Mouse (Mus musculus) naive thymus-derived CD4-positive, alpha-beta T cell, adult 2 months (primary cell): ENCODE measurements around the gene Defb15.
A peak's percentile ranks its signal among the peaks of the same experiment; 100 is the strongest.
"Not testable (repeated sequence)": the region's sequence is repeated elsewhere in the genome, so short reads cannot be mapped to it uniquely, and the experiment has no call there.

Experiments
- DNase-seq: peaks from one replicate; pipeline ENCODE4 v3.0.0-alpha.2; 2011; ENCODE audit warnings: low read depth

Gene Defb15

DNA sequence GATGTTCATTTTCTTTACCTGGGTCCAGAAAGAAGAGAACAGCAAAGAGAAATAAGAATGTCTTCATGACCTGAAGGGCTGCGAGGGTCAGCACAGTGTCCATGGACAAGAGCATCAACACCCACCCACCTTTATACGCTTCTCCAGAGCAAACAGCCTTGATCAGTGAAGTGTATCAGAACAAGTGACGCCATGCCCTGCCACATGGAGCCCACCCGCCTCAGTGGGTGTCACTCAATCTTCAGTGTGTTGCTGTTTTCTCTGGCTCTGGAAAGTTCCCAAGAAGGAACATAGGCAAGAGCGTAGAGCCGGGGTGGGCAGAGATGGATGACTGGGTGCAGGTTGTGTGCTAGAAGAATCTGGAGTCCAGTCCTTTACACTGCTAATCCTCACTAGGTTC lies at the start of gene Defb15:
Defb15 (minus strand) TSS at position 101 of the 400 bp plus-strand sequence.
- DNase-seq: no peak

DNA sequence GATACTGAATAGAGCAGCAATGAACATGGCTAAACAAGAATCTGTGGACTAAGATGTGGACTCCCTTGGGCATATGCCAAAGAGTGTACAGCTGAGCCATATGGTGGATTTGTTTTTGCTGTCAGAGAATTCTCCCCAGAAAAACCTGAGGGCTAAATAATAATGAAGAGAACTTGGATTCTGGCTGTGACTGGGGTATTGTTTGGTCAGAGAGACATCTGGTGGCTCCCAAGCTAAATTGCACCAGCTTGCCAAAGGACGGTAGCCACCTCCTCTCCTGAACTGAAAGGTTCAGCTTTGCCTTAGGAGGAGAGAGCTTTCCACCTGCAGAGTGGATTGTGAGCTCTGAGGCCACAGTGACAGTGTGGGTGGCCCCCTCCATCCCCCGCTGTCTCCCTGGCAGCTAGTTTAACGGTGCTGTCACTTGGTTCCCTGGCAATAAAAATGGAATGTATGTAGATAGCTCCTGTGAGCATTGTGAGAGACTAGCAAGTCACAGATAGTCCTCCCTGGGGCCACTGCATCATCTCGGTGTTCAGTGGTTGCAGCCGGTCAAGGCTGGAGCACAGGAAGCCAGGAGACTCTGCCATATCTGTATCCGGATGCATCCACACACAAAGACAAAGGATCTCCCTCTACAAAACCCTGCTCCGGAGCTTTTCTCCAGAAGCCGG lies 49.3 kb upstream of the Defb15 start:
- no peak for DNase-seq

DNA sequence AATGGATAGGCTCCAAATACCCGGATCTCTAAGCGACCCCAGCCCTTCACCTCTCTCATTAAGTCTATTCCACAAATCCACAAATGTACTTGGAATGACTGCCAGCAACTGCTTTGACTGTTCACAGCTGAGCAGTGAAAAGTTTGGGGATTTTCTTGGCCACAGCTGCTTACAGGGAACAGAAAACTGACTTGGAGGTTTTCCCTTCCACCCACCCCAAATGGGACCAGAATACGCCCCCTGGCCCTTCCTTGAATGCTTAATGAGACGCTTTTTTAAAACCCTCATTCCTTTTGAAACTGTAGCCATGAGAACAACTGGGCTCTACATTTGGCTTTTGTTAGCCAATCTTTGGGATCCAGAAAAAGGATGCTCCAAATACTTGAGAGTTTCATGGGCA lies 45.7 kb upstream of the Defb15 start:
- no peak for DNase-seq

DNA sequence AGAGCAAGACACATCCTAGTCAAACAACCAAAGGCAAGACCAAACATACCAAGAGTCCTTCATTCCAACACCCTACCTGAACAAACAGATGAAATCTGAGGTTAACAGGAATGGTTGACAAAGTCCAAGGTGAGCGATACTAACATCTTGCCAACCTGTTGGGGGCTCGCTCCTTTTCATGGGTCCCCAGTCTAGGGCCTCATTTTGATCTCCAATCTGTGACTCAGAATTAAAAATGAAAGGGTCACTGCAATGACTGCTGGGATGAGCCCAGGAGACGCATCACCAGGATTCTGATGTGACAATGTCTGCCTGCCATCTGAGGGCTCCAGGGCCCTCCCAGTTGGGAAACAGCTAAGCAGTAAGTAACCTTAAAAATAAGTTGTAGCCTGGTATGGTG lies 37.0 kb upstream of the Defb15 start, which contains the start of gene Ccdc70:
Ccdc70 (plus strand) TSS at position 301 of the 400 bp plus-strand sequence.
- no peak for DNase-seq

DNA sequence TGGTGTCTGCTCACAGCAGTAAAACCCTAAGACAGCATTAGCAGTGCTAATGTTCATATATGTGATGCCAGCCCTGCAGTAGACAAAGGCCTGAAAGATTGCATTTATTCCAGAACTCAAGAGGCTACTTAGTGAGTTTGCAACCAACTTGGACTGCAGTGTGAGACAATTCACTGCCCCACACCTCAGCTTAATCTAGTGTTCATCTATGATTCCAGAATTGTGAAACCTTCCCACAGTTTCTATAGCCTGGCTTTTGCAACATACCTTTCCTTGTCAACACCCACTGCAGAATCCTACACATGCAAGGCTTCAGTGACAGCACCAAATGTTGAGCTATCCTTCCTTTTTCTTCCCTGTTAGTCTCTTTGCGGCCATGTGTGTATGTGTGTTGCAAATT lies 34.1 kb upstream of the Defb15 start:
- no peak for DNase-seq

DNA sequence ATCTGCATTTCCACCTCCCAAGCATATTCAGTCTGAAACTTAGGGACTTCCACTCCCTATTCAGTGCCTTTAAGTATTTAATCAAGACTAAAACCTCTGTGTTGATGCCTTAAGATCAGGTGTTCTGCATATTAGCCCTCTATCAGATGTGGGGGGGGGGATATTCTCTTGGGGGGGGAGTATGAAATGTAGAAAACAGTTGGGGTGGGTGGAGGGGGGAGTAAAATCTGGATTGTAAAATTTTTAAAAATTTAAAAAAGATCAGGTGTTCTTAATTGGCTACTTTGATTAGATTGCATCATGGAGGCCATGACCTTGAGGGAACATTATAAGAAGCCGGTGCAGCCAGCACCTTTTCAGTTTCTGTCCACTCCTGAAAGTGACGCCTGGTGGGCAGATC lies 25.9 kb upstream of the Defb15 start, which contains the start of gene Fam90a1a:
Fam90a1a (plus strand) TSS at position 301 of the 400 bp plus-strand sequence.
- DNase-seq: no peak

DNA sequence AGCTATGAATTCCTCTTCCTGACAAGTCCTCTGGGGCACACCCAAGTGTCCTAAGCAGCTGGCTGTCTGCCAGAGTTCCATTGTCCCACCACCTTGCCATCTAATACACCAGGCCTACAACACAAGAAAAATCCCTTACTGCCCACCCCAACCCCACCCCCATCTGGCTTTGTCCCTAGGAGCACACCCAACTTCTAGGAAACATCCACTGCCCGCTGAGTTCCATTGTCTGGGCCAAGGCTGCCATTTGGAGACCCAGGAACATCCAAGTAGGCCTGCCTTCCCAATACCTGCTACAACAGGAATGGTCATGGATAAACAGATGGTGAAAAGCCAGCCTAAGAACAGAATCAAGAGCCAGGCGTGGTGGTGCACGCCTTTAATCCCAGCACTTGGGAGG lies 23.8 kb upstream of the Defb15 start:
- DNase-seq: no peak

DNA sequence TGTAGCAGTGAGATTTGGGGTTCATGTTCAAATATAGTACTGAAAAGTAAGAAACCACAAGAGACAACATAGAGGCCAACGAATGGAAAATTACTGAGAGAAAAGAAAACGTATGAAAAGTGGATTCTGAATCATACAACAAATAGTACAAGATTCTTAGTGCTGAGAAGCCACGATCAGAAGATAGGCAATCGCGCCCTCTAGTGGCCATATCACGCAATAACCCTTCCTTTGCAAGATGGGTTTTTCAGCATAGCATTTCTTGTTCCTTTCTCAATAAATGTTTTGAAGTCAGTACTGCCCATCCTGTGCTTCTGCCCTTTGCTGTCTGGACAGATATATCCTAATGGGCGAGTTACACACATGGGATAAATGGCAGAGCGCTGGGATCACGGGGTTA lies 22.8 kb upstream of the Defb15 start:
- DNase-seq: peak; percentile 5

DNA sequence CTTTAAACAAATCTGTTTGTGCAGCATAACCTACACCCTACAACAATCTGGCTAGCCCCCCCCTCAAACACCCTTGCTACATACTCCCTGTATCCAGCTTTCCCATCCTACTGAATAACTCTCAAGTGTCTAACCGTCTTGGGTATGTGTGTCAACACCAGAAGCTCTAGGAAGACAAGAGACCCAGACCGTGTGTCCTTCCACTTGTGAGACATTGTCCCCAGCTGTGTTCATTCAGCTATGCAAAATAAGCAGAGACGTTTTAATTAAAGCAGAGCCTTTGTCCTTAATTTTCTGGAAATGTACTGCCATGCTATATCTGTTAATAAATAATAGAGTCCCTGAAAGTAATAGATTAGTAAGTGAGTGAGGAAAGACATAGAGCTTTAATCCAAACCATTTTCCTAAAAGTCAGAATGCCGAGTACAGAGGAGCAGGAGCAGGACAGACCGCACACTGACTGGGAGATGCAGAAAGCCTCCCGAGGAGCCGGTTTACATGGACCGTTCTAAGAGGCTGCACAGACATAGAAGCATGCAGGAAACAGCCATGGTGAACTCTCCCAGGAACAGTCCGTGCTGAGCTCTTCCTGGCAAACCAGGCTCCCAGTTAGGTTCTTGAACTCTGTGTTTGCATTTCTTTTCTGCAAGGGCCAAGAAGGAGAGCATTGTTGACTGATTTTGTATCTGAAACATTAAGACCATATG lies 15.0 kb upstream of the Defb15 start:
- DNase-seq: no peak

DNA sequence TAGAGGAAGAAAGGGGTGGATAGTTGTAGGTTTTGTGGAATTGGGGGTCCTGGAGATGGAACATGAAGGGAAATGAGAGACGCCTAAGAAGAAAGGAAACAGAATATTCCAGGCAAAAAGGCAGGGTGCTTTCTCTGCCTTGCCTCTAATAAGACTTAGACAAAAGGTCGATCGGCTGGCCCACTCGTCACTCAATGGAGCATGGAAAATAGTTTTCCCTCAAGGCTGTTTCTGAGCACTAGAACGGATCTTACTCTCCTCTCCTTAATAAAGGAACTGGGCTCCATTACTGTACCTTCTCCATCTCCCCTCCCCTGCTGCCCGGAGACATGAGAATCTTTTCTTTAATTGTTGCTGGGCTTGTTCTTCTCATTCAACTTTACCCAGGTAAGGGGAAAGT lies 14.0 kb upstream of the Defb15 start, which contains the start of gene Defb13:
Defb13 (plus strand) TSS at position 301 of the 400 bp plus-strand sequence.
- DNase-seq: no peak

DNA sequence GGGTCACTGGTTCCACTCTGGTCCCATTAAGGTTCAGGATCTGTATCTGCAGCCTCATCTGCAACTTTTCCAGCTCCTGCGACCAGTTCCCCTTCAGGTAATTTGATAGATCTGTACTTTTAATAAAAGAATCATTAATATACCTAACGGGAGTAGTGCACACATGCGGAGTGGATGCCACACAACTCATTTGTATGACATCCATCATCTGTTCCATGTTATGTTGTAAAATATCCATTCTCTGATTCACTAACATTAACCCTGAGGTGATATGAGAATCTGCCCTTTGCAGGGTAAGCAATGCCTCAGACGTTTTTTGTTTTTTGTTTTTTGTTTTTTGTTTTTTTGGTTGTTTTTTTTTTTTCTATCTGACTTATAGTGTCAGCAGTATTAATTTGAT lies 5.5 kb upstream of the Defb15 start, which contains the start of gene Defb35:
Defb35 (plus strand) TSS at position 301 of the 400 bp plus-strand sequence.
- DNase-seq: not testable (repeated sequence)

DNA sequence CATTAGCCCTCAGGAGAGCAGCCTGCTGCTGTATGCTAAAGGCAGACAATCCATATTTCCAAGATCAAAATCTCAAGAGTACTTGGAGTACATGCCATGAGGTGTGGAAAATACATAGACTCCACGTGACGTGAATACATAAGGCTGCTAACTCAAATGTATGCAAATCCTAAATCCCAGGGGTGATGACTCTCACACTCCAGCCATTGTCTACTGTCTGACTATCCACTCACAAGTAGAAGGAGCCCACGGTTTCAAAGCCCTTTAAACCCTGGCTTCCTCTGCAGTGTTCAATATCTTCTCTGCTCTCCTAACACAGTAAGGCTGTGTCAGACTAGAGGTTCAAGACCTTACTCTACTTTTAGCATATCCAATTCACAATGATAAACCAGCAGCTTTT lies 1.8 kb downstream of the Defb15 start:
- DNase-seq: not testable (repeated sequence)

DNA sequence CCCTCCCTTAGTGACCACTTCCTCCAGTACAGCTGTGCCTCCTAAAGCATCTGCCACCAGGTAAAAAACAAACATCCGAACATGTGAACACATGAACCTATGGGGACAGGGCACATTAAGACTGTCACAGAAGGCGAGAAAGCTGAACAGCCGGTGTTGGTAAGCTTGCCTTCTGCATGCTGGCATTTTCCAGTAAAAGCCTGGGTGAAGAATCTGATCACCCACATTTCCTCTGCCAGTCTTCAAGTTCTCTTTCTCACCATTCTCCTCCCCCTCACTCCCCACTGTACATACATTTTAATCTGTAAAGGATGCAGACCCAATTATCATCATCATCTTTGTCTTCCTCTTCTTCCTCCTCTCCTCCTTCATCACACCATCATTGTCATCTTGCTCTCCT lies 16.9 kb downstream of the Defb15 start:
- no peak for DNase-seq

DNA sequence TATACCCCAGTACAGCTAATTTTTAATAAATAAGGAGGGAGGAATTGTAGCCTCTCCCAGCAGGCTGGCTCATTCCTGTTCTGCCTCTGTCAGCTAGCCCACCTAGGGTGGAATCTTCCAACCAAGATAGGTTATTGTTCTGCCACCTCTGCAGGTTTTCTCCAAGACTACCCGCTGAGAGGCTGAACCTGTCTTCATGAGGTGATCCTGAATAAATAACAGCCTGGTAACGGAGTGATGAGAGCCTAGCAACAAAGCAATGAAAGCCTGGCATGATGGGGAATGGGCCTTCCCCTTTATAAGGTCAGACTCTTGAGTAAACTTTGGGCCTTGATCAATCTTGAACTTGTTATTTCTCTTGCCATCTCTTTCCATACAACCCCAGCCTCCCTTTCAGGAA lies 20.0 kb downstream of the Defb15 start:
- no peak for DNase-seq

DNA sequence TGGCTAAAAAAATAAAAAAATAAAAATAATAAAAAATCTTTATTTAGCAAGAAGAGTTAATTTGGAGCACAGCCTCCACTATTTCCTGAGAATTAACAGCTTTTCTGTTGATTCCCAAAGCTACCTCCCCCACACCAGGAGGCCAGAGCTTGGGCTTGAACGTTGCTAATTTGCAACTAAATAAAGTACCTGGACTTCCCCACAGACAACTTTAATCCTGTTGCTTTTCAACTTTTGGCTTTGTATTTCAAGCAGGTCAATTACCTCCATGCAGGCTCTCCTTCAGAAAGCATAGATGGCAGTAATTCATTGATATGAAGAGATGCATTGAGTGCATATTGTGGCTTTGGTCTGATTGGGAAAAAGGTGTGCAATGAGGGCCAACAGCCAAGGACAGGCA lies 20.6 kb downstream of the Defb15 start:
- DNase-seq: no peak

DNA sequence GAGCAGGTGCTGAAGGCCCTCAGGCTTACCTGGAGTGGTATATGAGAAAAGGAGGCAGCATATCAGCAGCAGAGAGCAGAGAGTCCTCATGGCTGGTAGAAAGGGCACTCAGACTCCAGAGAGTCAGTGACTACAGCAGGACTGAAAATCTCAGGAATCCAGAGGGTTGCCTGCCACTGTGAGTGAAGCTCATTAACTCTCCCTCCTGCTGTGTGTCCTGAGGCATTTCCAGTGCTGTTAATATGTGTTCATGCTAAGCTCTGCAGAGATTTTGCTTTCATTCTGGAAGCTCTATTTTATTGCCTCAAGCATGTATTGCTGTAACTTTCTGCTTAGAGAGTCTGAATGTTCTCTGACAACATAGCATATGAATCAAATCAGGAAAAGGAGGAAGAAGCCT lies 26.2 kb downstream of the Defb15 start, which contains the start of gene Defb11:
Defb11 (minus strand) TSS at position 123 of the 400 bp plus-strand sequence.
- not testable (repeated sequence) for DNase-seq

DNA sequence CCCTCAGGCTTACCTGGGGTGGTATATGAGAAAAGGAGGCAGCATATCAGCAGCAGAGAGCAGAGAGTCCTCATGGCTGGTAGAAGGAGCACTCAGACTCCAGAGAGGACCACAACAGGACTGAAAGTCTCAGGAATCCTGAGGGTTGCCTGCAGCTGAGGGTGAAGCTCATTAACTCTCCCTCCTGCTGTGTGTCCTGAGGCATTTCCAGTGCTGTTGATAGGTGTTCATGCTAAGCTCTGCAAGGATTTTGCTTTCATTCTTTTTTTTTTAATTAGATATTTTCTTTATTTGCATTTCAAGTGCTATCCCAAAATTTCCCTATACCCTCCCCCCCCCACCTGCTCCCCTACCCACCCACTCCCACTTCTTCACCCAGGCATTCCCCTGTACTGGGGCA lies 47.2 kb downstream of the Defb15 start, which contains the start of gene Defb9:
Defb9 (minus strand) TSS at position 101 of the 400 bp plus-strand sequence.
- DNase-seq: not testable (repeated sequence)
